Mouse (Mus musculus) liver, adult (tissue): ENCODE measurements around the gene Clk1.

Experiments
- GATA4 ChIP-seq: IDR thresholded peaks from 2 replicates; pipeline ENCODE4 v1.6.1; 2014; ENCODE audit warnings: mild to moderate bottlenecking, low read length; ENCODE audit not compliant: insufficient replicate concordance

The Clk1 gene

DNA sequence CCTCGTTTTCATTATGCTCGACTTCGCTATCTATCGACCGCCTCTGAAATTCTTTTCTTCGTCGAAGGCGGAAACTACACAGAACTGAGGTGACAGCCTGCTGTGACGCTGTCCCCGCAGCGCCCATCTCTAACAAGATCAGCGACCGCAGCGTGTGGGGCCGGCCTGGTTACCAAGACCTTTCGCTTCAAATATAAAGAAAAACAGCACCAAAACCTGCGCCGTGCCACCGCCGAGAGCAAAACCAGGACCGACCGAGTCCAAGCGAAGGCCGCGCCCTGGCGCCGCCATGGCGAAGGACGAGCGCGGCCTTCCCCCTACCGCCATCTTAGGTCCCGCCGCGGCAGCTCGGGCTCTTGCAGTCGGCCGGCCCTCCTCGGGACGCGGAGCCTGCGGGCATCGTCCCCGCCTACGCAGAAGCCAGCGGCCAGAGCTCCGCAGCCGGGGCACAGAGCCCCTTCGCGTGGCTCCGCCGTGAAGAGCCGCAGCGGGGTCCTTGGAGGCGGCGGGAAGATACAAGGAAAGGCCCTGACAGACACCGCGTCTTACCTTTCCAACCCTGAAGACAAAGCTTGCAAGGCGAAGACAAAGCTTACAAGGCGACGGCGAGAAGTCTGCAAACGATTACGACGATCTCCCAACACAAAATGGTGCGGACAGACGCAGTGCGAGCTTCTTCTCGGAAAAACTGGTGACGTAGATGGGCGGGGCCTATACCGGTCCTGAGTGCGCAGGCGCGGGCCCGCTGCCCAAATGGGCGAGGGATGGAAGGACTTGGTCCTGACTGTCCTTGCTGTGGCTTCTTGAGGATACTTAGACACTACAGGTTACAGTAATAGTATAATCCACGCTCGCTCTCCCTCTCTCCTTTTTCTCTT is at the start of gene Clk1:
Gene Clk1 (minus strand): TSS at position 696 of the 878 bp plus-strand sequence.
- TF ChIP-seq GATA4 = no peak

DNA sequence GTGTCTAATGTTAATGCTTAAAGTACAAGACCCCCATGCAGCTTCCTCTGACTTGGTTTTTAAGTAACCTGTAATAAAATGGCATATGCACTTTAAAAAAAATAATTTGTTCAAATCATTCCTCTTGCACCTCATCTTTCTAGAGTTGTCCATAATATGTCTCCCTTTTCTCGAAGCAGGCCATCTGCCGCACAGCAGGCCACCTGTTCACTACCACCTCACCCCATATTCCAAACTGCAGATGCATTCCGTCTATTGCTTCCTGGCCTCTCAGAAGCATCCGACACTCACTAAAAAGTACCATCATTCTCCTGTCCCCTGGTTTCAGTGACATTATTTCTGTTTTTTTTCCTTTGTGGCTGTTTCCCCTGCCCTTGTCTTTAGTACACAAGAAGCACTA is 41.7 kb upstream of the Clk1 start:
- TF ChIP-seq GATA4 = no peak

- no peak for TF ChIP-seq GATA4
These were observed 41.2 kb upstream of the Clk1 start for GRCm38 (mm10) chr1:58465042-58465441.

- no peak for TF ChIP-seq GATA4
These were observed 40.1 kb upstream of the Clk1 start for GRCm38 (mm10) chr1:58463935-58464334.

DNA sequence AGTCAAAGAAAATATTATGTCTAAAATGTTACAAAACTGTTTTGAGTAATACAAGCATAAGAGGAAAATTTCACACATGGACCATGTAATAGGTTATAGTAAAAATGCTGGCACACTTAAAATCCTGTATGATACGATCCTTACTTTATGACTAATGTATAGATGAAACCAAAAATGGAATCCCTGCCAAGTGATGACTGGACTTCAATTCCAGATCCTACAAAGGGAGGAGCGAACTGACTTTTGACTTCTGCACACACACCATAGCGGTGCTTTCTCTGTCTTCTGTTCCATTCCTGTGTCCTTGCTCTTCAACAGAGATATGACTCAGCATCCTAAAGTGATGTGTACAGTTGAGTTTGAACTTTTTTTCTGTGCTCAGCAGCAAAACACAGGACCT is 36.7 kb upstream of the Clk1 start:
- no peak for TF ChIP-seq GATA4

DNA sequence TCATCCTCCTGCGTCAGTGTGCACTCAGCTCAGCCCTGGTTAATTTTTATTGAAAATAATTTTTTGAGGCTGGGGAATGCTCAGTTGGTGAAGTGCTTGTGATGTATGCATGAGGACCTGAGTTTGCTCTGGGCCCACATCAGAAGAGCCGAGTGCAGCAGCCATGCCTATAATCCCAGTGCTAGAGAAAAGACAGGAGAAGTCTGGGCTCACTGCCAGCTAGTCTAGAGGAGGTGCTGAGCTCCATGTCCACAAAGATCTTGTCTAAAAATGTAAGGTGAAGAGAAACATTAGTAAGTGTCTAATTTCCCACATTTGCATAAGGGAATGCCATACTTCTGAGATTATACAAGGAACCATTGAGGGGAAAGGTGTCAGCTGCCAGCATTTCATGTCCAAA is 35.0 kb upstream of the Clk1 start:
- no peak for TF ChIP-seq GATA4

DNA sequence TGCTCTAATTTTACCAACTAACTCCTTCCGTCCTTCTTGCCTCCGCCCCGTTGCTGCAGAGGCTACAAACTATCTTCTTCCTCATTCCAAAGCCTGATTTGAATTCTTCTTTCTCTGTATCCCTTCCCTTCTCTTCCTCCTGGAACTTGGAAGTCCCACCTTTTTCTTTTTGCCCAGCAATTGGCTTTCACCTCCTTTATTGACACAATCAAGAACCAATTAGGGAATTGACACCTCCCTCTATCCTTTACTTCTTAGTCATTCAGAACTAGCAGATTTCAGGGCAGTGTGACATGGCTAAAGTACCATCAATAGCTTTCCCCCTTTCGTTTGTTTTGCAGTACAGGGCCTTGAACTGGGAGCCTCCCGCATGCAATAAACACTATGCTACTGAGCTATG is 34.3 kb upstream of the Clk1 start:
- TF ChIP-seq GATA4 = no peak

DNA sequence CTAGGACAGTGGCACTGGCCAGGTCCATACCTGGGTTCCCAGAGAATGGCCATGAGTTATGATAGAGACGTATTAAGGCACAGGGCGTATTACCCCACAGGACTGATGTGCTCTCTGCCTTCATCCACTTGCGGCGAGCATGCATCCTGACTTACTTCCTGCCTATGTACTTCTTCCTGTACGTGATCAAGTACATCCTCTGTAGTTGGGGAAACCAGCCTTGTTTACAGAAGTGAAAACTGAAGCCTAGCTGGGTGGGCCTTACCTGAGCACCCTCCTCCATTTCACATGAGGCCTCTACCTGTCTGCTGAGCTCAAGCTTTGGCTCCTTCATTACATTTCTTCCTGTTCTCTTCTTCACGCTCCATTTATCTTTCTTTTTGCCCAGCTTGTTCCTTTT is 30.4 kb upstream of the Clk1 start:
- no peak for TF ChIP-seq GATA4

DNA sequence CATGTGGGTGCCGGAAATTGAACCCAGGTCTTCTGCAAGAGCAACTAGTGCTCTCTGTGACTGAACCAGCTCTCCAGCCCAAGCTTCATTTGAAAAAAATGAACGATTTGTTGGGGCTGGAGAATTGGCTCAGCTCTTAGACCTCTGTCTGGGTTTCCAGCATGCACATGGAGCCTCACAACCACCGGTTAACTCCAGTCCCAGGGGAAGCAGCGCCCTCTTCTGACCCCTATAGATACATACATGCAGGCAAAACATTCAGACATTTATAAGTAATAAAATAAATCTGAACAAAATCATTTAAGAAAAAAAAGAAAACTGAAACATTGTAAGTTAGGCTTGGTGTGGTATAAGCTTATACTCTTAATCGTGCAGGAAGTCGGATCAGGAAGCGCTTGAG is 24.5 kb upstream of the Clk1 start:
- TF ChIP-seq GATA4 = no peak

GRCm38 (mm10) chr1:58447766-58448165 is 23.9 kb upstream of the Clk1 start:
- no peak for TF ChIP-seq GATA4

- TF ChIP-seq GATA4 = no peak
These were observed 22.0 kb upstream of the Clk1 start for GRCm38 (mm10) chr1:58445861-58446260.

DNA sequence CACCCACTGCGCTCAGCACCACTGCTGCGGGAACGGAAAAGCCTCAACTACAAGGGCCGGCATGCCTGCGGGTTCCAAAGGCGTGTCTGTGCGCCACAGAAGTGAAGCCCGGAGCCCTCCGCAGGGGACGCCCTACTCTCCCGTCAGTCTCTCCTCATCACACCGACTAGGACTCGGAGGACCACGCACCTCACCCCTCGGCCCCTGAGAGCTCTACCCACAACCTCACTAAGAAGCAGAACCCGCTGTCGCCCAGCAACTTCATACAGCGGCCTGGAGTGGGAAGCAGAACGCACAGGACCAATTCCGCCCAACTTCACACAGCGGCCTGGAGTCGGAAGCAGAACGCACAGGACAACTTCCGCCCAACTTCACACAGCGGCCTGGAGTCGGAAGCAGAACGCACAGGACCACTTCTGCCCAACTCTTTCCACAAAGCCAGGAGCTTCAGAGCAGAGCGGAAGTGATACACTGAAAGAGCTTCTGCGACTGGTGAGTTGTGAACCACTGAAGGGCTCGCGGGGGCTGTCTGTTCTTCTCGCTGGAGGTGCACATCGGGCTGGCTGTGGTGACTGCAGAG is 21.4 kb upstream of the Clk1 start, which contains the start of the genes Nif3l1 and Ppil3:
Gene Nif3l1 (plus strand): TSS at position 9 of the 580 bp plus-strand sequence.
Gene Ppil3 (minus strand): TSS at position 344 of the 580 bp plus-strand sequence.
- TF ChIP-seq GATA4 = peak; percentile 42; the same call in 1 of the 2 replicates

GRCm38 (mm10) chr1:58444691-58445090 is 20.8 kb upstream of the Clk1 start:
- no peak for TF ChIP-seq GATA4

- TF ChIP-seq GATA4 = no peak
These were observed 685 bp upstream of the Clk1 start for GRCm38 (mm10) chr1:58424551-58424950.

DNA sequence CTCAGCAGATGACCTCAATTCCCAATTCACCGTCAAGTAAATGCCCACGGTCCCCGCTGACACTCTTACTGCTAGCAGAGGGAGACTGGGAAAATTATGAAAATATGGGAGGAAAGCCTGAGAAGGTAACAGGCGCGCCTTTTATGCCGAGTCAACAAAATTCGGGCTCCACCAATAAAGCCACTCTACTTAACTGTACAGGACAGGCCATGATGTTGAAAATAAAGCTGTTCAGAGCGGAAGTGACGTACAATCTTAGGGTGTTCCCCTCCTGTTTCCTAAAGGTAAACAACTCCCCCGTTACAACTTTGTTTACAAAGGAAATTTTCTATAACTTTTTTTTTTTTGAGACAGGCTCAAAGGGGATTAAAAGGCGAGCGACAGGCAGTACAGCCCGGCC is 987 bp downstream of the Clk1 start:
- TF ChIP-seq GATA4 = no peak

DNA sequence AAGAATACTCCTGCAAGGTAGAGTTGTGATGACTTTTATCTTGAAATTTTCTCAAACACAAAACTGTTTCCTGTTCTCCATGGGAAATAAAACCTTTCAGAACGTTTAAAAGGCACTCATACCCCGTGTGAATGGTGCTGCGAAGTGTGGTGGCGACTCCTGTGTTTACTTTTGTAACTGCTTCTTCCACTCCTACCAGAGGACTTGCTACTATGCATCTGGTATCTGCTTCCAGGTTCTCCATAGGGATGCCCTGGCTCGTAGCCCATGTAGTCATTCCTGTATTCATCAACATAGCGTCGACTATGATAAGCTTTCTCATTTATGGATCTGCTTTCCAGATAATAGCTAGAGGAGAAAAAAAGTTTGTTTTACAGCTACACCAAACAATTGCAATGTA is 2.9 kb downstream of the Clk1 start:
- no peak for TF ChIP-seq GATA4
